Mouse (Mus musculus): ENCODE measurements around the gene Elof1.

GRCm38 (mm10) chr9:22144304-22144965 is 27.5 kb upstream of the Elof1 start:
- TF ChIP-seq CTCF (IDR thresholded peaks at IDR 0.05; ENCODE audit: extremely low read depth, insufficient read depth, insufficient read length, insufficient replicate concordance) (no peak), POLR2A (IDR thresholded peaks at IDR 0.05; ENCODE audit: low read depth, low read length) (no peak)

Data from spleen, adult 2 months (tissue).